29 mouse cellular contexts compared by ENCODE assay signal in the genomic region with DNA sequence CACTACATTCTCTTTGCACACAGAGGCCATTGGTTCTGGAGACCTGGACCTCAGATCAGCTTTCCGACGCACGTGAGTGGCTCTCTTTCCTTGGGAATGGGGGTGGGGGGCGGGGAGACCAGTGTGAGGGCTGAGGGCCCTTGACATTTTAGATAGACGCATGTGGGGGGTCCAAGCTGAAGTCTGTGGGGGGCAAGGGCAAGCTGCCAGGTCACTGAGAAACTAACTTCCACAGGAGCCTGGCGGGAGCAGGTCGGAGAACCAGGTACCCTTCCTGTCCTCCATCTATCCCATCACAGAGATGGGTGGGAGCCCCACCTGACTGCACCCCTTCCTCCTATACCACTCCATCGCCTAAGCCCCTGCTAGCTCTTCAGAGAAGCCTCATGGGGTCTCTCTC. TPM values are rescaled to one million over a fixed set of nuclear protein-coding genes. Genes with fewer than 3 reads are reported as not detected.
DNase-seq lines count a peak whose midpoint lies in the region; ATAC-seq and TF ChIP-seq lines count a peak whose summit lies in the region.
"Had no signal": no experiment of that assay in that cellular context is flagged by ENCODE, and none has a peak within 500 bp of the region (broad histone marks: within the 10 kb centered on the region; RNA-seq: fewer than 3 reads in every experiment).

No protein-coding gene starts in this region.

- no peaks in the 10 kb centered on the region for H3K27me3 ChIP-seq in heart, embryonic 11.5 days (ENCODE audit: control insufficient read depth, insufficient read depth, low read length)
- H3K27me3 ChIP-seq in heart, embryonic 14.5 days (ENCODE audit: control insufficient read depth, insufficient read depth, low read length), result no peaks in the 10 kb centered on the region
- no peaks in the 10 kb centered on the region for H3K27me3 ChIP-seq in heart, postnatal 0 days (ENCODE audit: control insufficient read depth, insufficient read depth, low read length)
- H3K27me3 ChIP-seq: CH12.LX had no signal

- TF ChIP-seq EP300 in heart, postnatal 0 days (IDR thresholded peaks at IDR 0.05; ENCODE audit: low read depth), result no peak

- H3K9ac ChIP-seq in heart, embryonic 11.5 days (ENCODE audit: low read depth, low read length), result peak overlapping the region; percentile 89
- peak overlapping the region; percentile 96 for H3K9ac ChIP-seq in heart, embryonic 14.5 days (ENCODE audit: low read length)
- peak overlapping the region; percentile 88 for H3K9ac ChIP-seq in heart, postnatal 0 days (replicated peaks; ENCODE audit: low read depth, low read length)
- H3K9ac ChIP-seq: embryonic facial prominence, embryonic 12.5 days; embryonic facial prominence, embryonic 15.5 days; forebrain, postnatal 0 days; hindbrain, embryonic 14.5 days had no signal

- WGBS in heart, embryonic 11.5 days (ENCODE audit: insufficient replicate concordance), result 55% methylated on average over 8 of the region's 8 CpGs
- 30% methylated on average over 8 of the region's 8 CpGs for WGBS in heart, embryonic 14.5 days
- 41% methylated on average over 8 of the region's 8 CpGs for WGBS in heart, postnatal 0 days

- H3K9me3 ChIP-seq in heart, embryonic 11.5 days (replicated peaks; ENCODE audit: control insufficient read depth, low read length), result no peaks in the 10 kb centered on the region
- no peaks in the 10 kb centered on the region for H3K9me3 ChIP-seq in heart, embryonic 14.5 days (ENCODE audit: control insufficient read depth, low read length)
- no peaks in the 10 kb centered on the region for H3K9me3 ChIP-seq in heart, postnatal 0 days (replicated peaks; ENCODE audit: control insufficient read depth, low read length)
- H3K9me3 ChIP-seq: embryonic facial prominence, embryonic 12.5 days; embryonic facial prominence, embryonic 15.5 days; G1E had no signal

- peaks cover 39% of the 10 kb centered on the region for H3K4me1 ChIP-seq in heart, embryonic 11.5 days (ENCODE audit: control insufficient read depth, insufficient read depth, low read length)
- H3K4me1 ChIP-seq in heart, embryonic 14.5 days (ENCODE audit: control insufficient read depth in 2 of 2, insufficient read depth in 2 of 2, low read length in 2 of 2), result peaks cover 23 to 54% of the 10 kb centered on the region in 2 experiments
- peaks cover 31% of the 10 kb centered on the region for H3K4me1 ChIP-seq in heart, postnatal 0 days (ENCODE audit: control insufficient read depth, insufficient read depth)
- H3K4me1 ChIP-seq: embryonic facial prominence, embryonic 12.5 days; embryonic facial prominence, embryonic 15.5 days had no signal

- H3K36me3 ChIP-seq in heart, embryonic 11.5 days (ENCODE audit: control insufficient read depth, insufficient read depth, low read length), result peaks cover 13% of the 10 kb centered on the region; the same call in 1 of the 2 replicates
- peaks cover 76% of the 10 kb centered on the region for H3K36me3 ChIP-seq in heart, embryonic 14.5 days (ENCODE audit: control insufficient read depth, insufficient read depth, low read length)
- peaks cover 66% of the 10 kb centered on the region for H3K36me3 ChIP-seq in heart, postnatal 0 days (replicated peaks; ENCODE audit: control insufficient read depth, insufficient read depth, low read length)
- H3K36me3 ChIP-seq: embryonic facial prominence, embryonic 12.5 days; embryonic facial prominence, embryonic 15.5 days had no signal

- peak overlapping the region; percentile 60 for H3K4me3 ChIP-seq in heart, embryonic 11.5 days (ENCODE audit: low read depth, low read length)
- H3K4me3 ChIP-seq in heart, embryonic 14.5 days (ENCODE audit: control insufficient read depth in 1 of 2, insufficient read depth in 1 of 2, low read depth in 1 of 2, low read length in 2 of 2), result peak overlapping the region; percentile 77 to 78
- H3K4me3 ChIP-seq in heart, postnatal 0 days (ENCODE audit: low read depth, low read length), result peak overlapping the region; percentile 65
- H3K4me3 ChIP-seq: embryonic facial prominence, embryonic 12.5 days; embryonic facial prominence, embryonic 15.5 days; gastrocnemius, adult 2 months had no signal

- peak overlapping the region; percentile 76 for H3K4me2 ChIP-seq in heart, embryonic 11.5 days
- peak overlapping the region; percentile 91 for H3K4me2 ChIP-seq in heart, embryonic 14.5 days (ENCODE audit: low read length)
- peak overlapping the region; percentile 79 for H3K4me2 ChIP-seq in heart, postnatal 0 days (ENCODE audit: low read depth, low read length)
- H3K4me2 ChIP-seq: embryonic facial prominence, embryonic 12.5 days; embryonic facial prominence, embryonic 15.5 days; hindbrain, embryonic 14.5 days had no signal

- no peak for ATAC-seq in heart, embryonic 11.5 days (replicated peaks; ENCODE audit: insufficient number of reproducible peaks, low FRiP score, low TSS enrichment)
- no peak for ATAC-seq in heart, embryonic 14.5 days (ENCODE audit: insufficient number of reproducible peaks, insufficient read depth, low FRiP score, low read depth)
- no peak for ATAC-seq in heart, postnatal 0 days (ENCODE audit: insufficient read depth, low read depth)
- ATAC-seq: forebrain, embryonic 14.5 days; forebrain, postnatal 0 days; hindbrain, postnatal 0 days; inflammation-experienced regulatory T-cells, adult 6 months; intestine, embryonic 16.5 days; Patski had no signal

- no peak for TF ChIP-seq CTCF in heart, postnatal 0 days (IDR thresholded peaks at IDR 0.05; ENCODE audit: low read depth)

- peak; percentile 42 to 57 for DNase-seq in cerebellum, postnatal 25 days
- DNase-seq in cerebellum, adult 8-10 months, result no peak
- no peak for DNase-seq in heart, adult 9 months (ENCODE audit: low spot score in 2 of 2)
- DNase-seq in heart, adult 18-20 months, result no peak
- no peak for DNase-seq in heart, postnatal 0 days (ENCODE audit: low spot score)
- DNase-seq: adrenal gland, postnatal 10 days; adrenal gland, postnatal 36 days; B cell, adult 2 months; cerebellum, adult 18-20 months; cerebellum, postnatal 10 days; forebrain, postnatal 0 days; gastrocnemius, adult 2 months; gastrocnemius, postnatal 14 days; kidney, adult 18-20 months; kidney, adult 9 months had no signal

- H3K27ac ChIP-seq in heart, embryonic 11.5 days (ENCODE audit: low read depth, low read length), result no peak overlapping the region; the same call in 1 of the 2 replicates
- H3K27ac ChIP-seq in heart, embryonic 14.5 days (replicated peaks in 1 of 2; ENCODE audit: control insufficient read depth in 1 of 2, insufficient read depth in 1 of 2, low read depth in 2 of 2, low read length in 2 of 2), result peak overlapping the region in 1 of 2 experiments; percentile 27; a peak in 2 of 4 replicates
- H3K27ac ChIP-seq in heart, postnatal 0 days (ENCODE audit: low read depth), result peak overlapping the region; percentile 98
- H3K27ac ChIP-seq: embryonic facial prominence, embryonic 12.5 days; embryonic facial prominence, embryonic 15.5 days; gastrocnemius, adult 2 months; hindbrain, embryonic 14.5 days; hindbrain, postnatal 0 days had no signal

RNA-seq across cellular contexts. Expression of a gene that starts 3.6 kb away (rescaled TPM):
- 470 and 665 TPM in 2 replicates for polyA plus RNA-seq in heart, embryonic 11.5 days (2014; fragmentation: Nextera tagmentation; extraction: Ambion mirVana)
- 789 and 806 TPM in 2 replicates for polyA plus RNA-seq in heart, embryonic 14.5 days (2014; fragmentation: Nextera tagmentation; extraction: Ambion mirVana)
- 1,000 to 10,000 TPM; 1,572 to 1,905 TPM for total RNA-seq in heart, adult 18-20 months (2021)
- total RNA-seq in heart, postnatal 0 days (2014; rRNA removed; ENCODE audit: low replicate concordance), result 2,256 and 2,313 TPM in 2 replicates
- polyA plus RNA-seq in heart, postnatal 0 days (2015; fragmentation: Nextera tagmentation; extraction: Ambion mirVana), result 1,065 and 1,207 TPM in 2 replicates
- total RNA-seq: adrenal gland, postnatal 36 days; G1E had no signal
- polyA plus RNA-seq: forebrain, embryonic 11.5 days; forebrain, embryonic 14.5 days; G1E; hindbrain, embryonic 11.5 days; hindbrain, embryonic 14.5 days; inflammation-experienced regulatory T-cells, adult 6 months; intestine, embryonic 16.5 days; Patski had no signal

RNA-seq across cellular contexts. Expression of a gene that starts 39.3 kb away (rescaled TPM):
- polyA plus RNA-seq in heart, embryonic 11.5 days (2014; fragmentation: Nextera tagmentation; extraction: Ambion mirVana), result 1.7 and 1.9 TPM in 2 replicates
- 4.8 and 5.1 TPM in 2 replicates for polyA plus RNA-seq in heart, embryonic 14.5 days (2014; fragmentation: Nextera tagmentation; extraction: Ambion mirVana)
- 1 to 10 TPM; 4.0 to 5.0 TPM for total RNA-seq in heart, adult 18-20 months (2021)
- total RNA-seq in heart, postnatal 0 days (2014; rRNA removed; ENCODE audit: low replicate concordance), result 2.5 and 21.3 TPM in 2 replicates
- 3.1 and 3.2 TPM in 2 replicates for polyA plus RNA-seq in heart, postnatal 0 days (2015; fragmentation: Nextera tagmentation; extraction: Ambion mirVana)

RNA-seq across cellular contexts. Expression of a gene that starts 51.3 kb away (rescaled TPM):
- polyA plus RNA-seq in heart, embryonic 11.5 days (2014; fragmentation: Nextera tagmentation; extraction: Ambion mirVana), result 34.0 and 36.3 TPM in 2 replicates
- 50.6 and 52.0 TPM in 2 replicates for polyA plus RNA-seq in heart, embryonic 14.5 days (2014; fragmentation: Nextera tagmentation; extraction: Ambion mirVana)
- total RNA-seq in heart, adult 18-20 months (2021), result 10 to 100 TPM; 20.0 to 26.2 TPM
- total RNA-seq in heart, postnatal 0 days (2014; rRNA removed; ENCODE audit: low replicate concordance), result 67.0 and 105 TPM in 2 replicates
- polyA plus RNA-seq in heart, postnatal 0 days (2015; fragmentation: Nextera tagmentation; extraction: Ambion mirVana), result 37.9 and 40.8 TPM in 2 replicates

Comparison
In these comparisons a context has a peak if more than half of its experiments do, and no peak if none do; other contexts are left out.
1. DNase-seq: peak in cerebellum, postnatal 25 days (2 of 2); none in cerebellum, adult 8-10 months (single experiment), heart, adult 9 months (0 of 2), heart, adult 18-20 months (0 of 2) and heart, postnatal 0 days (single experiment).
2. Peak in every context shown above with its lines, with median percentiles within 50 percentile points of each other: H3K4me2 ChIP-seq, H3K4me3 ChIP-seq and H3K9ac ChIP-seq.